Mouse (Mus musculus) hindbrain, embryonic 12.5 days (tissue): Measurements from ENCODE around the gene Olfr263. TPM values are rescaled to one million over a fixed set of nuclear protein-coding genes. Genes with fewer than 3 reads are reported as not detected.
A peak's percentile ranks its signal among the peaks of the same experiment; 100 is the strongest.

Source experiments
- ATAC-seq: fragments of 200-750 bp; cut with Nextera tagmentation; 2 replicates; pipeline ENCODE4 v1.8.0; 2017; ENCODE audit warnings: moderate TSS enrichment; ENCODE audit not compliant: low FRiP score
- H3K27ac ChIP-seq: fragments of 300-500 bp; sonication (generic); 2 replicates; pipeline ENCODE4 v1.5.1; 2016; ENCODE audit warnings: mild to moderate bottlenecking
- H3K27me3 ChIP-seq: fragments of 300-500 bp; sonication (generic); 2 replicates; pipeline ENCODE4 v1.6.1; 2016; ENCODE audit warnings: mild to moderate bottlenecking
- H3K36me3 ChIP-seq: fragments of 300-500 bp; sonication (generic); 2 replicates; pipeline ENCODE4 v1.6.1; 2016; ENCODE audit warnings: mild to moderate bottlenecking
- H3K4me1 ChIP-seq: fragments of 300-500 bp; sonication (generic); 2 replicates; pipeline ENCODE4 v1.6.1; 2016
- H3K4me2 ChIP-seq: fragments of 300-500 bp; sonication (generic); replicated peaks from 2 replicates; pipeline ENCODE4 v1.6.1; 2016; ENCODE audit warnings: mild to moderate bottlenecking
- H3K4me3 ChIP-seq: fragments of 300-500 bp; sonication (generic); 2 replicates; pipeline ENCODE4 v1.5.1; 2016; ENCODE audit warnings: mild to moderate bottlenecking
- H3K9ac ChIP-seq: fragments of 300-500 bp; sonication (generic); 2 replicates; pipeline ENCODE4 v1.6.1; 2016; ENCODE audit warnings: mild to moderate bottlenecking, moderate library complexity
- H3K9me3 ChIP-seq: fragments of 300-500 bp; sonication (generic); replicated peaks from 2 replicates; pipeline ENCODE4 v1.6.1; 2016; ENCODE audit warnings: mild to moderate bottlenecking
- WGBS: fragments of 180-500 bp; shearing (Covaris S2); methylation state at CpG from one replicate; pipeline ENCODE4 v1.1.7; 2016; 5-methylcytosine and 5-hydroxymethylcytosine counted together
- polyA plus RNA-seq: library from polyadenylated mRNA; unstranded; fragments of >200 nt; fragmentation: Nextera tagmentation; extraction: Ambion mirVana; gene quantifications from 2 replicates; pipeline ENCODE4 v1.2.1, GENCODE M21; 2016

Gene Olfr263
- polyA plus RNA-seq, 1 experiment from 2014 or later: not detected

GRCm38 (mm10) chr13:21160657-21161590 lies 31.5 kb downstream of the Olfr263 start:
- under 1% methylated on average over 32 of the region's 32 CpGs for WGBS
- ATAC-seq: peak; percentile 88
- Histone ChIP-seq H3K27me3 (no peaks in the 10 kb centered on the region; the same call in 1 of the 2 replicates), H3K4me1 (0 out of 2 replicates have a peak, but pooled peaks cover 9% of the 10 kb centered on the region), H3K9ac (peak overlapping the region; percentile 48; the same call in 1 of the 2 replicates), H3K4me2 (peak overlapping the region; percentile 78), H3K36me3 (no peaks in the 10 kb centered on the region), H3K4me3 (peak overlapping the region; percentile 60), H3K9me3 (no peaks in the 10 kb centered on the region), H3K27ac (no peak overlapping the region)

GRCm38 (mm10) chr13:21161591-21161990 lies 32.2 kb downstream of the Olfr263 start:
- H3K9ac ChIP-seq: no peak overlapping the region
- H3K27me3 ChIP-seq: no peaks in the 10 kb centered on the region; the same call in 1 of the 2 replicates
- no peaks in the 10 kb centered on the region for H3K9me3 ChIP-seq
- H3K36me3 ChIP-seq: no peaks in the 10 kb centered on the region
- no peak for ATAC-seq
- WGBS: 37% methylated on average over 2 of the region's 2 CpGs
- H3K4me1 ChIP-seq: 0 out of 2 replicates have a peak, but pooled peaks cover 9% of the 10 kb centered on the region
- peak overlapping the region; percentile 60 for H3K4me3 ChIP-seq
- H3K4me2 ChIP-seq: peak overlapping the region; percentile 78
- no peak overlapping the region for H3K27ac ChIP-seq

GRCm38 (mm10) chr13:21162591-21162990 lies 33.2 kb downstream of the Olfr263 start:
- H3K9me3 ChIP-seq: no peaks in the 10 kb centered on the region
- H3K27ac ChIP-seq: no peak overlapping the region
- WGBS: 61% methylated on average over 5 of the region's 5 CpGs
- H3K9ac ChIP-seq: no peak overlapping the region
- H3K27me3 ChIP-seq: no peaks in the 10 kb centered on the region; the same call in 1 of the 2 replicates
- no peak overlapping the region for H3K4me2 ChIP-seq
- no peaks in the 10 kb centered on the region for H3K36me3 ChIP-seq
- no peak for ATAC-seq
- 0 out of 2 replicates have a peak, but pooled peaks cover 9% of the 10 kb centered on the region for H3K4me1 ChIP-seq
- no peak overlapping the region for H3K4me3 ChIP-seq

- peak overlapping the region; percentile 49 for H3K9ac ChIP-seq
- 2% methylated on average over 27 of the region's 27 CpGs for WGBS
- H3K36me3 ChIP-seq: no peaks in the 10 kb centered on the region
- H3K9me3 ChIP-seq: no peaks in the 10 kb centered on the region
- H3K27me3 ChIP-seq: no peaks in the 10 kb centered on the region; the same call in 1 of the 2 replicates
- H3K4me2 ChIP-seq: peak overlapping the region; percentile 86
- H3K27ac ChIP-seq: no peak overlapping the region; the same call in 1 of the 2 replicates
- peaks cover 7% of the 10 kb centered on the region for H3K4me1 ChIP-seq
- peak; percentile 49 for ATAC-seq
- H3K4me3 ChIP-seq: peak overlapping the region; percentile 52
Observed at GRCm38 (mm10) chr13:21166936-21167909, 37.8 kb downstream of the Olfr263 start.

GRCm38 (mm10) chr13:21167910-21168300 lies 38.5 kb downstream of the Olfr263 start:
- Histone ChIP-seq H3K4me2 (peak overlapping the region; percentile 86), H3K4me1 (peaks cover 11% of the 10 kb centered on the region), H3K9ac (0 out of 2 replicates have a peak overlapping the region, but pooled peaks have one; percentile 50), H3K27me3 (no peaks in the 10 kb centered on the region; the same call in 1 of the 2 replicates), H3K27ac (no peak overlapping the region), H3K4me3 (peak overlapping the region; percentile 52), H3K9me3 (no peaks in the 10 kb centered on the region), H3K36me3 (no peaks in the 10 kb centered on the region)
- 2% methylated on average over 8 of the region's 8 CpGs for WGBS
- ATAC-seq: no peak; the same call in 1 of the 2 replicates

GRCm38 (mm10) chr13:21168371-21169011 lies 39.1 kb downstream of the Olfr263 start:
- H3K4me2 ChIP-seq: peak overlapping the region; percentile 86
- ATAC-seq: no peak
- no peak overlapping the region for H3K27ac ChIP-seq
- peak overlapping the region; percentile 50 for H3K9ac ChIP-seq
- WGBS: 1% methylated on average over 16 of the region's 16 CpGs
- no peaks in the 10 kb centered on the region; the same call in 1 of the 2 replicates for H3K27me3 ChIP-seq
- peak overlapping the region; percentile 52 for H3K4me3 ChIP-seq
- peaks cover 11% of the 10 kb centered on the region for H3K4me1 ChIP-seq
- no peaks in the 10 kb centered on the region for H3K36me3 ChIP-seq
- no peaks in the 10 kb centered on the region for H3K9me3 ChIP-seq

GRCm38 (mm10) chr13:21169121-21169656 lies 39.8 kb downstream of the Olfr263 start:
- H3K27ac ChIP-seq: no peak overlapping the region
- H3K4me1 ChIP-seq: peaks cover 11% of the 10 kb centered on the region
- peak overlapping the region; percentile 52 for H3K4me3 ChIP-seq
- peak overlapping the region; percentile 86 for H3K4me2 ChIP-seq
- no peaks in the 10 kb centered on the region; the same call in 1 of the 2 replicates for H3K27me3 ChIP-seq
- ATAC-seq: no peak
- H3K9me3 ChIP-seq: no peaks in the 10 kb centered on the region
- H3K9ac ChIP-seq: peak overlapping the region; percentile 50; the same call in 1 of the 2 replicates
- 4% methylated on average over 14 of the region's 14 CpGs for WGBS
- H3K36me3 ChIP-seq: no peaks in the 10 kb centered on the region

GRCm38 (mm10) chr13:21169657-21170430 lies 40.4 kb downstream of the Olfr263 start:
- WGBS: under 1% methylated on average over 39 of the region's 39 CpGs
- no peak overlapping the region for H3K27ac ChIP-seq
- no peaks in the 10 kb centered on the region for H3K27me3 ChIP-seq
- peak overlapping the region; percentile 52 for H3K4me3 ChIP-seq
- H3K4me2 ChIP-seq: peak overlapping the region; percentile 86
- H3K9me3 ChIP-seq: no peaks in the 10 kb centered on the region
- no peaks in the 10 kb centered on the region for H3K36me3 ChIP-seq
- peak; percentile 79 for ATAC-seq
- no peak overlapping the region for H3K9ac ChIP-seq
- H3K4me1 ChIP-seq: peaks cover 11% of the 10 kb centered on the region

- Histone ChIP-seq H3K4me3 (peak overlapping the region; percentile 52), H3K27ac (no peak overlapping the region), H3K36me3 (no peaks in the 10 kb centered on the region), H3K27me3 (no peaks in the 10 kb centered on the region), H3K4me2 (peak overlapping the region; percentile 86), H3K4me1 (peaks cover 11% of the 10 kb centered on the region), H3K9me3 (no peaks in the 10 kb centered on the region), H3K9ac (peak overlapping the region; percentile 49; the same call in 1 of the 2 replicates)
- ATAC-seq: no peak
- 32% methylated on average over 17 of the region's 17 CpGs for WGBS
Observed at GRCm38 (mm10) chr13:21170431-21171155, 41.2 kb downstream of the Olfr263 start.

- H3K36me3 ChIP-seq: no peaks in the 10 kb centered on the region
- peak overlapping the region; percentile 86 for H3K4me2 ChIP-seq
- H3K9ac ChIP-seq: peak overlapping the region; percentile 49; the same call in 1 of the 2 replicates
- no peak for ATAC-seq
- WGBS: 9% methylated on average over 15 of the region's 15 CpGs
- H3K27ac ChIP-seq: no peak overlapping the region
- no peaks in the 10 kb centered on the region for H3K9me3 ChIP-seq
- H3K4me3 ChIP-seq: peak overlapping the region; percentile 41
- H3K4me1 ChIP-seq: peaks cover 11% of the 10 kb centered on the region
- H3K27me3 ChIP-seq: no peaks in the 10 kb centered on the region
Observed at GRCm38 (mm10) chr13:21171156-21171530, 41.7 kb downstream of the Olfr263 start.
